Mouse (Mus musculus): ENCODE results near the gene Cdc42bpa.

Gene Cdc42bpa

GRCm38 (mm10) chr1:180191651-180192220 is 231.5 kb downstream of the Cdc42bpa start:
- DNase-seq (ENCODE audit: low spot score), result no peak

- no peak for DNase-seq (ENCODE audit: low spot score)
Measured at GRCm38 (mm10) chr1:180192866-180193265, 232.6 kb downstream of the Cdc42bpa start.

- DNase-seq (ENCODE audit: low spot score), result no peak
Measured at GRCm38 (mm10) chr1:180193391-180193935, 233.2 kb downstream of the Cdc42bpa start.

- no peak for DNase-seq (ENCODE audit: low spot score)
Measured at GRCm38 (mm10) chr1:180194048-180194447, 233.8 kb downstream of the Cdc42bpa start.

GRCm38 (mm10) chr1:180194781-180195471 is 234.7 kb downstream of the Cdc42bpa start:
- DNase-seq (ENCODE audit: low spot score), result peak; percentile 25

- DNase-seq (ENCODE audit: low spot score), result peak; percentile 96
Measured at GRCm38 (mm10) chr1:180195703-180196381, 235.6 kb downstream of the Cdc42bpa start.

- DNase-seq (ENCODE audit: low spot score), result no peak
Measured at GRCm38 (mm10) chr1:180196508-180196907, 236.2 kb downstream of the Cdc42bpa start.

- DNase-seq (ENCODE audit: low spot score), result no peak
Measured at GRCm38 (mm10) chr1:180197956-180198355, 237.7 kb downstream of the Cdc42bpa start.

GRCm38 (mm10) chr1:180198959-180199714 is 238.9 kb downstream of the Cdc42bpa start, which contains the start of gene Coq8a:
Gene Coq8a (minus strand): TSS chr1:180199602.
- no peak for DNase-seq (ENCODE audit: low spot score)

- DNase-seq (ENCODE audit: low spot score), result no peak
Measured at GRCm38 (mm10) chr1:180199715-180200050, 239.4 kb downstream of the Cdc42bpa start.

- no peak for DNase-seq (ENCODE audit: low spot score)
Measured at GRCm38 (mm10) chr1:180200722-180201121, 240.4 kb downstream of the Cdc42bpa start.

GRCm38 (mm10) chr1:180208370-180208769 is 248.1 kb downstream of the Cdc42bpa start:
- no peak for DNase-seq (ENCODE audit: low spot score)

- DNase-seq (ENCODE audit: low spot score), result no peak
Measured at GRCm38 (mm10) chr1:180210031-180210432, 249.8 kb downstream of the Cdc42bpa start.

- DNase-seq (ENCODE audit: low spot score), result no peak
Measured at GRCm38 (mm10) chr1:180210781-180211271, 250.6 kb downstream of the Cdc42bpa start.

- no peak for DNase-seq (ENCODE audit: low spot score)
Measured at GRCm38 (mm10) chr1:180212911-180213310, 252.6 kb downstream of the Cdc42bpa start.

GRCm38 (mm10) chr1:180215044-180215443 is 254.8 kb downstream of the Cdc42bpa start:
- peak; percentile 48 for DNase-seq (ENCODE audit: low spot score)
